Mouse (Mus musculus) bone marrow, adult 2 months (tissue): ENCODE measurements around the gene Sel1l3.

Experiments
- CTCF ChIP-seq: fragments of 200-500 bp; IDR thresholded peaks from 2 replicates; pipeline ENCODE4 v1.5.1; 2011; ENCODE audit warnings: low read length, control low read depth; ENCODE audit not compliant: control insufficient read depth, insufficient read depth
- POLR2A ChIP-seq: fragments of 200-500 bp; IDR thresholded peaks from 2 replicates; pipeline ENCODE4 v1.6.1; 2011; ENCODE audit warnings: low read depth, mild to moderate bottlenecking, control low read depth, low read length, borderline replicate concordance; ENCODE audit not compliant: control insufficient read depth

DNA sequence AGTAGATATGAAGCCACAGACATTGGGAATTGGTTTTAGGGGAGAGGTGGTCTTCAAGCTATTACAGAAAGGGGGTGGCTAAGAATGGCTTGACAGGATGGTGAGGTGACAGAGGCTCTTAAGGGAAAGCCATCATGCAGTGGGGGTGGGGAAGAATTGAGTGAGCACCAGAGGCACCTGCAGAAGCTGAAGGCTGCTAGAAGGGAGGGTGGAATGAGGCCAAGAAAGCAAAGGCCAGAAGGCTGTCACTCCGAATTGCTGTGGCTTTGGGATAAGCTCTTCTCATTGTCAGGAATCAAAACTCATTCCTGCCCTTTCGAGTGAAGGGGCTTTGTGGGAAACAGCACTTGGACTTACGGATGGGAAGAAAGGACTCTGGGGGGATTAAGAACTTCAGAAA is 41.1 kb upstream of the Sel1l3 start:
- TF ChIP-seq CTCF (no peak), POLR2A (no peak)
